Mouse (Mus musculus): Measurements from ENCODE around the gene Lrmda. TPM values are rescaled to one million over a fixed set of nuclear protein-coding genes. Genes with fewer than 3 reads are reported as not detected.

Lrmda gene
- total and polyA plus RNA-seq, 3 experiments = 5.1 to 5.9 TPM; not detected in 1

DNA sequence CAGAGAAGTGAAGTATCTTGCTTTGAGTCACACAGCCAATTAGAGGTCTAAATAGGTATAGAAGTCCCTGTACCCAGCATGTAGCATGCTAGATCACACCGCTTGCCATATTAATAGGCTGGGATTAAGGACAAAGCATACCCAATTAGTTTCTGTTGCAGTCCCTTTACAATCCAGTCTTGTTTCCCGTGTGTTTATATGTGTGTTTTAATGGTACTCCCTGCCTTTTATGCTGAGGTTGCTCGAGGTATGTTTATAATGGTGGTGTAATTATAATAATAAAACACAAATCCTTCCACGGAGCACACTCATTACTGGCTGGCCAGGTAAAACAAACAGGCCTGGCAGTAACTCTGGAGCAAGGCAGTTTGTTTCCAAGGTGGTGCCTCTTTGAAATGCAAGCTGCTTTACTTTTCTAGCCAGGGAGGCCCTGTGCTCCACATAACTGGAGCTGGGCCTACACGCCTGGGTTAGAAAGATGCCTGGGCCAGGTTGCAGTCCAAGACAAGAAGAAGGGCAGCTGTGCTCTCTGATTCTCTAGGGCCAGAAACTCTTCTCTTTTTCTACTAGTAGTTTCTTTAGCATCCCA is 422.4 kb downstream of the Lrmda start:
- no peak overlapping the region for H3K9ac ChIP-seq (ENCODE audit: control insufficient read depth, low read depth, low read length, poor library complexity, severe bottlenecking)
- no peaks in the 10 kb centered on the region for H3K79me2 ChIP-seq (ENCODE audit: control insufficient read depth, insufficient read depth, low read length, poor library complexity)
- H3K4me3 ChIP-seq (ENCODE audit: control insufficient read depth in 1 of 2, insufficient read depth in 1 of 2, low read depth in 2 of 2, low read length in 2 of 2) = no peak overlapping the region
- no peaks in the 10 kb centered on the region for H3K9me3 ChIP-seq (replicated peaks; ENCODE audit: insufficient read depth, low read length)
- no peaks in the 10 kb centered on the region for H3K27me3 ChIP-seq (ENCODE audit: control insufficient read depth in 1 of 2, insufficient read depth in 2 of 2, low read length in 2 of 2)
- TF ChIP-seq MXI1 (IDR thresholded peaks at IDR 0.05; ENCODE audit: low read depth, low read length) (no peak), POLR2A (IDR thresholded peaks at IDR 0.05; ENCODE audit: control insufficient read depth in 1 of 2, insufficient read depth in 1 of 2, low read depth in 1 of 2, low read length in 2 of 2, poor library complexity in 1 of 2) (no peak), NRF1 (IDR thresholded peaks at IDR 0.05; ENCODE audit: insufficient read depth, low read depth, low read length, poor library complexity, severe bottlenecking) (no peak), CHD1 (IDR thresholded peaks at IDR 0.05; ENCODE audit: low read depth, low read length) (no peak), NELFE (IDR thresholded peaks at IDR 0.05; ENCODE audit: low read depth, low read length) (no peak), TAL1 (IDR thresholded peaks at IDR 0.05; ENCODE audit: low read length) (no peak), TBP (IDR thresholded peaks at IDR 0.05; ENCODE audit: low read depth, low read length) (no peak), USF2 (IDR thresholded peaks at IDR 0.05; ENCODE audit: borderline replicate concordance in 1 of 2, insufficient read depth in 1 of 2, low read depth in 1 of 2, low read length in 2 of 2) (no peak), POLR2AphosphoS5 (IDR thresholded peaks at IDR 0.05; ENCODE audit: borderline replicate concordance, low read depth, low read length) (no peak), TCF12 (IDR thresholded peaks at IDR 0.05; ENCODE audit: low read depth, low read length) (no peak), SIN3A (IDR thresholded peaks at IDR 0.05; ENCODE audit: low read length) (no peak), E2F4 (IDR thresholded peaks at IDR 0.05; ENCODE audit: borderline replicate concordance, low read depth, low read length) (no peak), RCOR1 (IDR thresholded peaks at IDR 0.05; ENCODE audit: low read depth, low read length) (no peak)
- no peak for DNase-seq (ENCODE audit: low read depth, low spot score)
- H3K4me1 ChIP-seq (ENCODE audit: control insufficient read depth in 1 of 2, insufficient read depth in 2 of 2, low read length in 2 of 2) = no peaks in the 10 kb centered on the region
- no peaks in the 10 kb centered on the region; a peak in 2 of 4 replicates for H3K36me3 ChIP-seq (ENCODE audit: control insufficient read depth in 1 of 2, insufficient read depth in 2 of 2, low read length in 2 of 2)
- H3K27ac ChIP-seq (ENCODE audit: control insufficient read depth, low read depth, low read length) = no peak overlapping the region

DNA sequence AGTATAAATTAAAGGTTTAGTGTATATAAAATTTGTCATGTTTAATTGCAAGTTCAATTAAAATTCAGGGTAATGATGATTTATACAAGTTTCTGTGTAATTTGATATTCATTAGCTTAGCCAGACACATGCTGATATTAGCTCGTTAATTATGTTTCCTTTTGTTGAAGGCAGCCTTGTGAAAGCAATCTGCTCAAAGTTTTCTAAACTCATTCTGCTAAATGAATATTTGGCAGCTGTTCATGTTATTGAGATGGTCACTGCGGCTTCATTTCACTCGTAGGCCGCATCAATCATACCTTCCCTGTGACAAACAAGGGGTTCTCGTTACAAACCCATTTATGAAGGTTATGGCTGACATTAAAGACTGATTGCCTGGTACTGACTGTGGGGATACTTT is 423.2 kb downstream of the Lrmda start:
- Histone ChIP-seq H3K9me3 (replicated peaks; ENCODE audit: insufficient read depth, low read length) (no peaks in the 10 kb centered on the region), H3K27ac (ENCODE audit: control insufficient read depth, low read depth, low read length) (no peak overlapping the region), H3K4me3 (ENCODE audit: control insufficient read depth in 1 of 2, insufficient read depth in 1 of 2, low read depth in 2 of 2, low read length in 2 of 2) (no peak overlapping the region), H3K9ac (ENCODE audit: control insufficient read depth, low read depth, low read length, poor library complexity, severe bottlenecking) (no peak overlapping the region), H3K79me2 (ENCODE audit: control insufficient read depth, insufficient read depth, low read length, poor library complexity) (no peaks in the 10 kb centered on the region), H3K36me3 (ENCODE audit: control insufficient read depth in 1 of 2, insufficient read depth in 2 of 2, low read length in 2 of 2) (no peaks in the 10 kb centered on the region; a peak in 1 of 4 replicates), H3K27me3 (ENCODE audit: control insufficient read depth in 1 of 2, insufficient read depth in 2 of 2, low read length in 2 of 2) (no peaks in the 10 kb centered on the region), H3K4me1 (ENCODE audit: control insufficient read depth in 1 of 2, insufficient read depth in 2 of 2, low read length in 2 of 2) (no peaks in the 10 kb centered on the region)
- DNase-seq (ENCODE audit: low read depth, low spot score) = no peak
- no peak for TF ChIP-seq MAZ (IDR thresholded peaks at IDR 0.05; ENCODE audit: low read depth, low read length)

DNA sequence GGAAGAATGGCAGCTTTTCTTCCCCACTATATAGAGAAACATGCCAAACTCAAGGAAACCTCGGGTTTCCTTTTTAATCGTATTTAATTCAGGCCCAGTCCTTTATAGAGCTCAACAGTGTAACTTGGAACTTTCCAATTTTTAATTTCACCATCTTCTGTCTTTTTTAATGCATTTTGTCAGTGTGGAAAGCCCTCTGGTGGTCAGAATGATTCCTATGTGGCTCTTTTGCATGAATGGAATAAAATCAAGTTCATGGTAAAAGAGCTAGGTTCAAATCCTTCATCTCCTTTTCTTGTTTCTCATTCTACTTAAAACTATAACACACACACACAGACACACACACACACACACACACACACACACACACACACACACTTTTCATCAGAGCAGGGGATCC is 425.0 kb downstream of the Lrmda start:
- no peaks in the 10 kb centered on the region for H3K9me3 ChIP-seq (replicated peaks; ENCODE audit: insufficient read depth, low read length)
- H3K4me1 ChIP-seq (ENCODE audit: control insufficient read depth in 1 of 2, insufficient read depth in 2 of 2, low read length in 2 of 2) = no peaks in the 10 kb centered on the region
- no peak for DNase-seq (ENCODE audit: low read depth, low spot score)
- H3K27ac ChIP-seq (ENCODE audit: control insufficient read depth, low read depth, low read length) = no peak overlapping the region
- no peaks in the 10 kb centered on the region for H3K27me3 ChIP-seq (ENCODE audit: control insufficient read depth in 1 of 2, insufficient read depth in 2 of 2, low read length in 2 of 2)
- TF ChIP-seq NRF1 (IDR thresholded peaks at IDR 0.05; ENCODE audit: insufficient read depth, low read depth, low read length, poor library complexity, severe bottlenecking) (no peak), TAL1 (IDR thresholded peaks at IDR 0.05; ENCODE audit: low read length) (no peak), NELFE (IDR thresholded peaks at IDR 0.05; ENCODE audit: low read depth, low read length) (no peak), CTCF (IDR thresholded peaks at IDR 0.05 in 2 of 3, conservative IDR thresholded peaks at IDR 0.05 in 1 of 3; ENCODE audit: control insufficient read depth in 1 of 3, insufficient read depth in 1 of 3, low read depth in 2 of 3, low read length in 3 of 3, poor library complexity in 1 of 3, severe bottlenecking in 1 of 3) (peak in 1 of 3 experiments; percentile 30; a peak in 1 of 6 replicates), RAD21 (IDR thresholded peaks at IDR 0.05; ENCODE audit: low read depth, low read length) (peak; percentile 13), ZNF384 (IDR thresholded peaks at IDR 0.05; ENCODE audit: low read depth, low read length) (no peak), SMC3 (IDR thresholded peaks at IDR 0.05; ENCODE audit: low read depth, low read length) (peak; percentile 48)
- H3K4me3 ChIP-seq (ENCODE audit: control insufficient read depth in 1 of 2, insufficient read depth in 1 of 2, low read depth in 2 of 2, low read length in 2 of 2) = no peak overlapping the region
- no peaks in the 10 kb centered on the region for H3K79me2 ChIP-seq (ENCODE audit: control insufficient read depth, insufficient read depth, low read length, poor library complexity)
- no peak overlapping the region for H3K9ac ChIP-seq (ENCODE audit: control insufficient read depth, low read depth, low read length, poor library complexity, severe bottlenecking)
- H3K36me3 ChIP-seq (ENCODE audit: control insufficient read depth in 1 of 2, insufficient read depth in 2 of 2, low read length in 2 of 2) = no peaks in the 10 kb centered on the region; a peak in 1 of 4 replicates
